Mouse (Mus musculus): ENCODE data around the gene Tgfbr3. TPM values are rescaled to one million over a fixed set of nuclear protein-coding genes. Genes with fewer than 3 reads are reported as not detected.
A peak's percentile ranks its signal among the peaks of the same experiment; 100 is the strongest.
"Not testable (repeated sequence)": the region's sequence is repeated elsewhere in the genome, so short reads cannot be mapped to it uniquely, and the experiment has no call there.

Gene Tgfbr3
- polyA plus RNA-seq, 1 experiment from 2014 or later, result 12.1 TPM

DNA sequence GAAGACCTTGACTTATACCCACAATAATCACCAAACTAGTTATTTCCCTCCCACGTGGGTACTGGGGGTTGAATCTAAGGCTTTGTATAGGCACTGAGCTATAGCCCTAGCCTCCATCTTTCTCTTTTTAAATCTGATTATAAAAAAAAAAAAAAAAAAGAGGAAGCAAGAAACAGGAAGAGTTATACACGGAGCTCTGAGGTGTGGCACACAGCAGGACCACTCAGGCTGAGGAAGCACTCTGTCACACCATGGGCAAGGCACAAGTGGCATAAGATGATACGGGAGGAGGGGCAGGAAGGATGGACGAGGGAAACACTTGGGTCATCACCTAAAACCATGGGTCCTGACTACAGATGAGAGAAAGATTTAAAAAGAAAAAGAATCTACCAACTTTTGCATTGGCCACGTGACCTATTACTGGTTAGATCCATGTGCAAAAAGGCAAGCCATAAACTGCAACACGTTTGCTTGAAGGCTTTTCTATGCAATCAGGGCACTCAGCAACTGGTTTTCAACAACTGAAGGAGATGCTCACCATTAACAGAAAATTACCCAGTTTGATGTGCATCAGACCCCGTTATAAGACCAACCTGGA lies 64.5 kb downstream of the Tgfbr3 start:
- H3K36me3 ChIP-seq, result peaks cover 5% of the 10 kb centered on the region
- H3K4me3 ChIP-seq, result no peak overlapping the region
- DNase-seq (ENCODE audit: low spot score), result no peak
- H3K9me3 ChIP-seq (replicated peaks), result no peaks in the 10 kb centered on the region
- H3K27me3 ChIP-seq (ENCODE audit: low read depth, poor library complexity, severe bottlenecking), result no peaks in the 10 kb centered on the region
- no peak overlapping the region for H3K27ac ChIP-seq
- 82% methylated on average over 7 of the region's 7 CpGs for WGBS
- H3K4me1 ChIP-seq, result peaks cover 66% of the 10 kb centered on the region

- WGBS, result 68% methylated on average over 5 of the region's 5 CpGs
- no peaks in the 10 kb centered on the region for H3K27me3 ChIP-seq (ENCODE audit: low read depth, poor library complexity, severe bottlenecking)
- H3K27ac ChIP-seq, result peak overlapping the region; percentile 79; the same call in 1 of the 2 replicates
- DNase-seq (ENCODE audit: low spot score), result no peak
- H3K36me3 ChIP-seq, result peaks cover 5% of the 10 kb centered on the region
- no peak overlapping the region for H3K4me3 ChIP-seq
- H3K9me3 ChIP-seq (replicated peaks), result no peaks in the 10 kb centered on the region
- peaks cover 72% of the 10 kb centered on the region for H3K4me1 ChIP-seq
Observed at GRCm38 (mm10) chr5:107224151-107224550, 65.3 kb downstream of the Tgfbr3 start.

DNA sequence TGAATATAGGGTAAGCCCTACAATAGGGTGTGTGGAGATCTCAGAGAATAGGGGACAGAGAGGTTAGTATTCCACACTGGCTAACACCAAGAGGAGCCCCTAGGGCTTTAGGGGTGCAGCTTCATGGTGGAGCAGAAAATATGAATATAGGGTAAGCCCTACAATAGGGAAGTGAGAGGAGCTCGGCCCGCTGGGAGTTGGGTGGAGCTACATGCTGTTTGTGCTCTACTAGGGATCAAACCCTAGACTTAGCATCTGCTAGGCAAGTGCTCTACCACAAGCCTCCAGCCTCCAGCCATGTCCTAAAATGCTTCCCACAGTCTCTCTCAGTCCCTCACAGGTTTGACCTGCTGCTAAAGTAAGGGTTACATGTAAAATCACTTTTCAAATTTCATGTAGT lies 65.9 kb downstream of the Tgfbr3 start:
- peaks cover 70% of the 10 kb centered on the region for H3K4me1 ChIP-seq
- 88% methylated on average over 2 of the region's 2 CpGs for WGBS
- H3K4me3 ChIP-seq; H3K27me3 ChIP-seq (ENCODE audit: low read depth, poor library complexity, severe bottlenecking); H3K9me3 ChIP-seq (replicated peaks); H3K36me3 ChIP-seq; DNase-seq (ENCODE audit: low spot score): not testable (repeated sequence)
- H3K27ac ChIP-seq, result peak overlapping the region; percentile 79

DNA sequence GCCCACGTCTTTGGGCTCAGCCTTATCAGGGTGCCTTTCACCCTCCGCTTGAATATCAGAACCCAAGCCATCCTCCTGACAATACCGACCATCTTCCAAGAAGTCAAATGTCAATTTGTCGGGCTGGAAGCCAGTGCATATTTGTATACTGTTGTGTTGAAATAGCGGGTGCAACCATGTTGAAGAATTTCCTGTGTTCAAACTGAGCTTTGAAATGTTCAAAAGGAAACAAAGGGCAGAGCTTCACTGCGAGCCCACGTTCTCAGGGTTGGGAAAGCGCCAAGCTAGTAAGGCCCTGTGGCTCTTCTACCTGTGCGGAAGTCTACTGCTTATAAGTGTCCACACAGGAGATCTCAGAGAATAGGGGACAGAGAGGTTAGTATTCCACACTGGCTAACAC lies 66.4 kb downstream of the Tgfbr3 start:
- DNase-seq (ENCODE audit: low spot score), result no peak
- 92% methylated on average over 9 of the region's 9 CpGs for WGBS
- Histone ChIP-seq H3K27me3 (ENCODE audit: low read depth, poor library complexity, severe bottlenecking) (no peaks in the 10 kb centered on the region), H3K36me3 (peaks cover 5% of the 10 kb centered on the region), H3K9me3 (replicated peaks) (no peaks in the 10 kb centered on the region), H3K4me1 (peaks cover 73% of the 10 kb centered on the region), H3K4me3 (peak overlapping the region; percentile 18; the same call in 1 of the 2 replicates), H3K27ac (peak overlapping the region; percentile 79)

DNA sequence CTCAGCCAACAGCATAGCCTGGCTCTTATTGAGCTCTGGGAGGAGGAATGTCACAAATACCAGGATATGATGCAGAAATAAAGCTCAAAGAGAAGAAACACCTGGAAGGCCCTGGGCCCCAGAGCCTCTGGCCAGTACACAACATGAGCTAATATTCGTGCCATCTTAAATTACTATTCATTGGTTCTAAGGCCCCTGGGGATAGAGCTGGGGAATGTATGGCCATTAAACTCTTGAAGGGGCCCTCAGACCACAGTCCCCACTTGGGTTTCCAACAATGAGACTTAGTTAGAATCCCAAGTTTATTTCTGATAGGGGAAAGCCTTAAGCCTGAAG lies 66.8 kb downstream of the Tgfbr3 start:
- H3K9me3 ChIP-seq (replicated peaks), result no peaks in the 10 kb centered on the region
- H3K4me1 ChIP-seq, result peaks cover 77% of the 10 kb centered on the region
- peak overlapping the region; percentile 79 for H3K27ac ChIP-seq
- H3K27me3 ChIP-seq (ENCODE audit: low read depth, poor library complexity, severe bottlenecking), result no peaks in the 10 kb centered on the region
- WGBS, result 48% methylated on average over 1 of the region's 1 CpGs
- H3K4me3 ChIP-seq, result peak overlapping the region; percentile 18; the same call in 1 of the 2 replicates
- peak; percentile 65 for DNase-seq (ENCODE audit: low spot score)
- H3K36me3 ChIP-seq, result peaks cover 1% of the 10 kb centered on the region

- Histone ChIP-seq H3K4me1 (peaks cover 83% of the 10 kb centered on the region), H3K36me3 (no peaks in the 10 kb centered on the region), H3K27ac (peak overlapping the region; percentile 79), H3K9me3 (replicated peaks) (no peaks in the 10 kb centered on the region), H3K4me3 (peak overlapping the region; percentile 18), H3K27me3 (ENCODE audit: low read depth, poor library complexity, severe bottlenecking) (no peaks in the 10 kb centered on the region)
- DNase-seq (ENCODE audit: low spot score), result peak; percentile 61
- 41% methylated on average over 17 of the region's 17 CpGs for WGBS
Observed at GRCm38 (mm10) chr5:107221892-107222669, 67.3 kb downstream of the Tgfbr3 start.

GRCm38 (mm10) chr5:107220936-107221335 lies 68.5 kb downstream of the Tgfbr3 start:
- 76% methylated on average over 5 of the region's 5 CpGs for WGBS
- DNase-seq (ENCODE audit: low spot score), result no peak
- Histone ChIP-seq H3K27ac (peak overlapping the region; percentile 79), H3K9me3 (replicated peaks) (no peaks in the 10 kb centered on the region), H3K36me3 (no peaks in the 10 kb centered on the region), H3K4me3 (no peak overlapping the region), H3K4me1 (peaks cover 86% of the 10 kb centered on the region), H3K27me3 (ENCODE audit: low read depth, poor library complexity, severe bottlenecking) (no peaks in the 10 kb centered on the region)

- Histone ChIP-seq H3K36me3 (no peaks in the 10 kb centered on the region), H3K9me3 (replicated peaks) (no peaks in the 10 kb centered on the region), H3K4me1 (peaks cover 75% of the 10 kb centered on the region), H3K27ac (peak overlapping the region; percentile 26; the same call in 1 of the 2 replicates), H3K27me3 (ENCODE audit: low read depth, poor library complexity, severe bottlenecking) (no peaks in the 10 kb centered on the region), H3K4me3 (no peak overlapping the region)
- 78% methylated on average over 6 of the region's 6 CpGs for WGBS
- no peak for DNase-seq (ENCODE audit: low spot score)
Observed at GRCm38 (mm10) chr5:107219883-107220282, 69.5 kb downstream of the Tgfbr3 start.

GRCm38 (mm10) chr5:107219318-107219717 lies 70.1 kb downstream of the Tgfbr3 start:
- Histone ChIP-seq H3K4me1 (peaks cover 73% of the 10 kb centered on the region), H3K36me3 (peaks cover 5% of the 10 kb centered on the region), H3K9me3 (replicated peaks) (no peaks in the 10 kb centered on the region), H3K27ac (no peak overlapping the region; the same call in 1 of the 2 replicates), H3K4me3 (no peak overlapping the region), H3K27me3 (ENCODE audit: low read depth, poor library complexity, severe bottlenecking) (no peaks in the 10 kb centered on the region)
- DNase-seq (ENCODE audit: low spot score), result no peak
- WGBS, result 93% methylated on average over 6 of the region's 6 CpGs

DNA sequence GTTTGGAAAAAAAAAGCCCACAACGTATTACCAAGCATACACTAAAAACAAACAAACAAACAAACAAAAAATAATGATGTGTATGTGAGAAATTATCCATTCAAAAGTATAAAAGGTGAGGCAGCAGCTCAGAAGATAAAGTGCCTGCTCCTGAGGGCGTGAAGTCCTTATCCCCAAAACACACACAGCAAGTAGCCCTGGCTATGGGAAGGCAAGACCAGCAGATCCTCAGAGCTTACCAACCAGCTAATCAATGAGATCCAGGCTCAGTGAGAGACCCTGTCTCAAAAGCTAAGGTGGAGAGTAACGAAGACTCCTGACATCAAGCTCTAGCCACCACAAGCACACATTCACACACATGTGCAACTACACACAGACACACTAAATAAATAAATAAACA lies 70.8 kb downstream of the Tgfbr3 start:
- Histone ChIP-seq H3K27me3 (ENCODE audit: low read depth, poor library complexity, severe bottlenecking) (no peaks in the 10 kb centered on the region), H3K36me3 (peaks cover 5% of the 10 kb centered on the region), H3K9me3 (replicated peaks) (no peaks in the 10 kb centered on the region), H3K27ac (no peak overlapping the region), H3K4me1 (peaks cover 71% of the 10 kb centered on the region), H3K4me3 (no peak overlapping the region)
- WGBS, result 89% methylated on average over 3 of the region's 3 CpGs
- DNase-seq (ENCODE audit: low spot score), result no peak

DNA sequence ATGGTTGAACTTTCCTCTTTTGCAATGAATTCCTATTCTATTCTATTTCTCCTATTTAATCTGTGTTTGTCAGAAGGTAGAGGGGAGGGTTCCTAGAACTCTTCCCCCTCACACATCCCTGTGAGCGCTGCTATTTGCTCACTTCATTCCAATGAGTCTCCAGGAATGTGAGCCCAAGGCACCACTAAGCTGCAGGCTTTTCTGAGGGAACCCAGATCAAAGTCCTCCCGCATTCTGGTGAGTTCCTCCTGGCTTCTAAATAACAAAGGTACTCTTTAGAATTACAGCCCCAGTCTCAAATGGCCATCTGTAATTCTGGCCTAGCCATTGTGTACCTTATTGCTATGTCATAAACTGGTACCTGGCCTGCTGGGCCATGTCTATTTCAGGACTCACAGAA lies 72.3 kb downstream of the Tgfbr3 start:
- Histone ChIP-seq H3K9me3 (replicated peaks) (no peaks in the 10 kb centered on the region), H3K27ac (0 out of 2 replicates have a peak overlapping the region, but pooled peaks have one; percentile 14), H3K4me1 (peaks cover 63% of the 10 kb centered on the region), H3K27me3 (ENCODE audit: low read depth, poor library complexity, severe bottlenecking) (no peaks in the 10 kb centered on the region), H3K4me3 (no peak overlapping the region), H3K36me3 (peaks cover 5% of the 10 kb centered on the region)
- 31% methylated on average over 2 of the region's 2 CpGs for WGBS
- DNase-seq (ENCODE audit: low spot score), result no peak

GRCm38 (mm10) chr5:107213373-107214132 lies 75.9 kb downstream of the Tgfbr3 start:
- 83% methylated on average over 9 of the region's 9 CpGs for WGBS
- Histone ChIP-seq H3K4me3 (no peak overlapping the region), H3K27me3 (ENCODE audit: low read depth, poor library complexity, severe bottlenecking) (no peaks in the 10 kb centered on the region), H3K27ac (peak overlapping the region; percentile 58; the same call in 1 of the 2 replicates), H3K36me3 (peaks cover 5% of the 10 kb centered on the region), H3K4me1 (peaks cover 35% of the 10 kb centered on the region), H3K9me3 (replicated peaks) (no peaks in the 10 kb centered on the region)
- no peak for DNase-seq (ENCODE audit: low spot score)
